Mouse (Mus musculus) erythroid progenitor cell, adult 5-6 weeks (primary cell): ENCODE results near the gene Gpi1. TPM values are rescaled to one million over a fixed set of nuclear protein-coding genes. Genes with fewer than 3 reads are reported as not detected.

Source experiments
- total RNA-seq, 2 experiments: library from RNA; stranded (forward) in 1 of 2; stranded (reverse) in 1 of 2; fragments of 150-400 nt in 1 of 2; fragments of 186-747, 209-891 nt in 1 of 2; gene quantifications; 2 replicates each; pipeline versions ENCODE4 v1.2.3 to v1.2.4; 2015 to 2017; ENCODE audit warnings: low replicate concordance in 2 of 2

Gene Gpi1
- total RNA-seq, 2 experiments from 2014 or later, result 60.7 to 119 TPM

Other genes starting within 250 kb of the Gpi1 start
- gene Scgb2b27, start 216.4 kb downstream of the Gpi1 start, total RNA-seq (2015; ENCODE audit: low replicate concordance), result not detected in 2 replicates
- gene Scgb2b27, start 216.4 kb downstream of the Gpi1 start, total RNA-seq (2017; ENCODE audit: low replicate concordance), result not detected in 2 replicates
- not detected in 2 replicates for gene Scgb1b27, start 208.9 kb downstream of the Gpi1 start, total RNA-seq (2015; ENCODE audit: low replicate concordance)
- gene Scgb1b27, start 208.9 kb downstream of the Gpi1 start, total RNA-seq (2017; ENCODE audit: low replicate concordance), result not detected in 2 replicates
- not detected in 2 replicates for gene Scgb1b30, start 134.9 kb downstream of the Gpi1 start, total RNA-seq (2015; ENCODE audit: low replicate concordance)
- gene Scgb1b30, start 134.9 kb downstream of the Gpi1 start, total RNA-seq (2017; ENCODE audit: low replicate concordance), result not detected in 2 replicates
- gene Wtip, start 97.1 kb downstream of the Gpi1 start, total RNA-seq (2015; ENCODE audit: low replicate concordance), result not detected in 2 replicates
- gene Wtip, start 97.1 kb downstream of the Gpi1 start, total RNA-seq (2017; ENCODE audit: low replicate concordance), result not detected in 2 replicates
- gene Uba2, start 60.7 kb downstream of the Gpi1 start, total RNA-seq (2015; ENCODE audit: low replicate concordance), result 86.9 and 130 TPM in 2 replicates
- 52.3 and 91.5 TPM in 2 replicates for gene Uba2, start 60.7 kb downstream of the Gpi1 start, total RNA-seq (2017; ENCODE audit: low replicate concordance)
- gene Pdcd2l, start 33.7 kb downstream of the Gpi1 start, total RNA-seq (2015; ENCODE audit: low replicate concordance), result 8.3 and 26.0 TPM in 2 replicates
- gene Pdcd2l, start 33.7 kb downstream of the Gpi1 start, total RNA-seq (2017; ENCODE audit: low replicate concordance), result 2.0 and 15.0 TPM in 2 replicates
- gene Gm6096, start 20.7 kb upstream of the Gpi1 start, total RNA-seq (2015; ENCODE audit: low replicate concordance), result not detected in 2 replicates
- gene Gm6096, start 20.7 kb upstream of the Gpi1 start, total RNA-seq (2017; ENCODE audit: low replicate concordance), result 3.3 TPM in 1 of 2 replicates, not detected in the other
- gene 4931406P16Rik, start 83.2 kb upstream of the Gpi1 start, total RNA-seq (2015; ENCODE audit: low replicate concordance), result 44.0 and 52.8 TPM in 2 replicates
- gene 4931406P16Rik, start 83.2 kb upstream of the Gpi1 start, total RNA-seq (2017; ENCODE audit: low replicate concordance), result 32.6 and 35.5 TPM in 2 replicates
- 116 and 158 TPM in 2 replicates for gene Lsm14a, start 163.0 kb upstream of the Gpi1 start, total RNA-seq (2015; ENCODE audit: low replicate concordance)
- gene Lsm14a, start 163.0 kb upstream of the Gpi1 start, total RNA-seq (2017; ENCODE audit: low replicate concordance), result 129 and 190 TPM in 2 replicates